Mouse (Mus musculus) left cerebral cortex, adult 2 months (tissue): ENCODE measurements at regions not wholly inside any gene's neighbourhood (a gene's known extent, or its start where the extent isn't known, plus 50 kb on each side); places are given as distances from the start of the nearest gene placed in this dataset.
"Not testable (repeated sequence)": the region's sequence is repeated elsewhere in the genome, so short reads cannot be mapped to it uniquely, and the experiment has no call there.

Experiments
- DNase-seq, 2 experiments: peaks; one replicate each; pipeline ENCODE4 v3.0.0; 2021 to 2022; ENCODE audit warnings: low spot score in 2 of 2, mixed read lengths in 1 of 2; ENCODE audit errors: extremely low spot score in 1 of 2
- H3K27ac ChIP-seq: fragments of 200-600 bp; 2 replicates; pipeline ENCODE4 v1.8.1; 2022
- H3K4me3 ChIP-seq: fragments of 200-600 bp; 2 replicates; pipeline ENCODE4 v1.8.1; 2022
- CTCF ChIP-seq: fragments of 200-600 bp; IDR thresholded peaks from 2 replicates; pipeline ENCODE4 v1.8.1; 2022; ENCODE audit warnings: antibody characterized with exemption, mild to moderate bottlenecking, moderate library complexity
- intact Hi-C: fragments of 180-260 bp; cut with DNase I; formaldehyde crosslinking; loops from one replicate; pipeline ENCODE4 v1.15.1; 2025

GRCm38 (mm10) chr8:99763012-99763411, 346.7 kb upstream of the Cdh8 start:
- DNase-seq, result no peak
- Histone ChIP-seq H3K27ac (no peak overlapping the region), H3K4me3 (no peak overlapping the region)
- intact Hi-C loops, result loop anchor here (2.0 kb wide), 1 partner anchor 158 kb away; no protein-coding TSS in a partner anchor
- peak; percentile 52 for TF ChIP-seq CTCF

GRCm38 (mm10) chr8:99736190-99736589, 319.9 kb upstream of the Cdh8 start:
- DNase-seq, result no peak
- H3K27ac ChIP-seq, result no peak overlapping the region
- intact Hi-C loops, result no loop called here

DNA sequence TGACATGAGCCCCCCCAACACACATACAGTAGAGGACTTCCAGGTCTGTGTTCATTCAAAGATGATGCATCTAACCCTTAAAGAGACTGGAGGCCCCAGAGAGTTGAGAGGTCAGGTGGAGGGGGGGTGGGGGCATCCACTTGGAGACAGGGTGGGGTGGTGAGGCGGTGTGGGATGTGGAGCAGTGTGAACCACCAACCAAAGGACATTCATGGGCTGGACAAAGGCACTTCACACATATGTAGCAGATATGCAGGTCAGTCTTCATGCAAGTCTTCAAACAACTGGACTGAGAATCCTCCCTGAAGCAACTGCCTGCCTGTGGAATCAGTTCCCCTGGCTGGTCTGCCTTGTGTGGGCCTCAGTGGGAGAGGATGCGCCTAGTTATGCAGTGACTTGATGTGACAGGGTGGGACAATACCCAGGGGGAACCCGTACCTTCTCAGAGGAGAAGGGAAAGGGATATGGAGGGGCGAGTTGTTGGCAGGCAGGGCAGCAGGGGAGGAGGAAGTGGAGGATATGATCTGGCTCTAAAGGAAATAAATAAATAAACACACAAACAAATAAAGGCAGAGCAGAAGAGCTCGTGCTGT, 308.5 kb upstream of the Cdh8 start:
- no peak overlapping the region for H3K27ac ChIP-seq
- no peak for TF ChIP-seq CTCF
- H3K4me3 ChIP-seq, result no peak overlapping the region
- intact Hi-C loops, result no loop called here
- DNase-seq, result no peak

More at GRCm38 (mm10) chr8:99736190-99736589, 319.9 kb upstream of the Cdh8 start:
- TF ChIP-seq CTCF, result no peak
- no peak overlapping the region for H3K4me3 ChIP-seq

DNA sequence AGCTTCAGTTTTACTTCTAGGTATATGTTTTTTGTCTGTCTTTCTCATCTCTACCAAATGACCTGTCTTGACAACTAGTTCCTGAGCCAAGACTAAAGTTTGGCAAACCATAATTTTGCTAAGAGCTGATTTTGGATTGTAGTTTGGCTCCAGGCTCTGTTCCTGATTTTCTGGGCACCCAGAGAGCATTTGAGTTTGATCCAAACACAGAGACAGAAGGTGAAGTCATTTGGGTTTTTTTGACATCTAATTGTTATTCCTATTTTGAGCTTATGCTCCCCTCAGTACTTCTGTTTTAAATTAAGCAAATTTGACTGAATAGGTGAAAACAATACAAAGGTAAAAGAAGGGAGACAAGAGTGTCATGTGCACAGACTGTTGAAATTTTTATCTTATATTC, 302.7 kb upstream of the Cdh8 start:
- no peak for DNase-seq
- intact Hi-C loops, result no loop called here
- no peak for TF ChIP-seq CTCF
- no peak overlapping the region for H3K4me3 ChIP-seq
- no peak overlapping the region for H3K27ac ChIP-seq

DNA sequence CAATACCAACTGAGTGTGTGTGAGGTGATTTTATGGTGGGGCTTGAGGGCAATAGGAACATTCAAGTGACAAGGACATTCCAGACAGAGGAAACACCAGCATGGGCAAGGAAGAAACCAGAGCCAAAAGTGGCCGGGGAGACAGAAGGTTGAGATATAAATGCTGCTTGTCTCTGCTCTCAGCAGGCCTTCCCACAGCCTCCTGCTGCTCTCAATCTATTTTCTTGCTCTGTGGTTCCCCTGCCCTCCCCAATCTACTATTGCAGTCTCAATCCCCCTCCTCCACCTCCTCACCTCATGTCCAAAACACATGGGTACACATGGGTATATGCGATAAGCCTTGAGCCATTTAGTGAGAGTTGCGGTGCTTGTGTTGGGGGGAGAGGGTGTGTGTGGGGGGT, 265.4 kb upstream of the Cdh8 start:
- intact Hi-C loops, result no loop called here
- no peak for TF ChIP-seq CTCF
- Histone ChIP-seq H3K27ac (no peak overlapping the region), H3K4me3 (no peak overlapping the region)
- DNase-seq, result no peak

DNA sequence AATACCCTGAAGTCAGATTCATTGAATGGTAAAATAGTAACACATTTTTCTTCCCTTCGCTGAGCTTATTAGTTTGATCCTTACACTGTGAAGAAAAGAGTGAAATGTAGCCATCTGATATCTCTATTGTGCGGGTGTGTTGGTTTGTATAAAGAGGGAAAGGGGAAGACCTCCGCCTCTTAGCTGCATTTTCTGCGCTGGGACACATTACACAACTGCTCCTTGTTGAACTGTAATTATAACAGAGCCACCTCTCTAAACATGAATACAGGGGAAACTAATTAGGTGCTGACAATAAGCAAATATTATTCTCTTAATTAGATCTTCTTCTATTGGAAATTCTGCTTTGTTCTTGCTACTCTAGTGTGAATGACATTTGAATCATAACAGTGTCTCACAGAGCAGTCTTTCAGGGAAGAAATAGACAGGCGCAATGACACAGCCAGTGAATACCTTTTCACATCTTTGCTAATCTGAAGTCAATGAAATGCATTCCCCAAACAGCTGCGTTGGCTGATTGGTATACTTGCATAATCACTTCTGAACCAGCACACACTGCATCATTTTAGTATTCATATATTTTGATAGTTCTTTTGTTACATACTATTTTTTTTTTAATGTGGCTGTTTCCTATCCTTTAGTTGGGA, 263.1 kb upstream of the Cdh8 start:
- intact Hi-C loops, DNase-seq, H3K4me3 ChIP-seq, H3K27ac ChIP-seq: not testable (repeated sequence)

DNA sequence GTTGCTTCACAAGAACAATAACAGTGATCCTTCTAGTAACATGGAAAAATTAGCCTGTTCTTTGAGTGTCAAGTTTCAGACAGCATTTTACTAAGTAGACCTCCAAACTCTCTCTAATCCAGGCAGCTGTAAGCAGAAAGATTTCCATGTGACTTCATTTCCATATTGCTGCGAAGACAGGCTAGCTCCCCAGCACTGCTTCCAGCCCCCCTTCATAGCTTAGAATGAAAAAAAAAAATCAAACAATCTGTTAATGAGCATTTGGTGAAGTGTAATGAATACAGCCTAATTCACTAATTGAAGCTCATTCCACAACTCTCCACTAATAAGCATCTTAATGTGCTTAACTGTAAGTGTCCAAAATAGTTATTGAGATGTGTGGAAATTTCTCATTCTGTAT, 251.4 kb upstream of the Cdh8 start:
- H3K27ac ChIP-seq, intact Hi-C loops, H3K4me3 ChIP-seq, DNase-seq: not testable (repeated sequence)

- H3K4me3 ChIP-seq, result no peak overlapping the region
- no peak for TF ChIP-seq CTCF
- H3K27ac ChIP-seq, result no peak overlapping the region
- DNase-seq, result no peak
- intact Hi-C loops, result no loop called here
These were observed 235.0 kb upstream of the Cdh8 start for GRCm38 (mm10) chr8:99651302-99651621.

- TF ChIP-seq CTCF, result no peak
- no peak overlapping the region for H3K27ac ChIP-seq
- H3K4me3 ChIP-seq, result no peak overlapping the region
- intact Hi-C loops, result no loop called here
- no peak for DNase-seq
These were observed 234.5 kb upstream of the Cdh8 start for GRCm38 (mm10) chr8:99650587-99651301.

DNA sequence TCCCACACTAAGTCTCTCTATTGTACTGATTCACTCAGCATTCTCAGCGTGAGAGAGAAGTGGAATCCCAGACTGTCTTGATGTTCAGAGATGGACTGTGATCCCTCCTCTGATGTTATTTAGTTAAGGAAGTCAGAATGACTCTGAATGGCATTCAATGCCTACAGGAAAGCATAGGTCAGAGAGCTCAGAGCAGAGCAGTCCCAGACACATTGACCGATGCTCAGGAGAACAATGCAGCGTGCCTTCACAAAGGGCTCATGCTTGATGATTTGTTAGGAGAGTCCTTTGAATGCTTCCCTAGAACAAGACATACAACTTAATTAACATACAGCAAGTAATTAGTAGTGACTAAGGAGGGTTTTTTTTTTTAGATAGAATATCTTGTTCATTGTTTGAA, 224.3 kb upstream of the Cdh8 start:
- no peak for DNase-seq
- Histone ChIP-seq H3K4me3 (no peak overlapping the region), H3K27ac (no peak overlapping the region)
- intact Hi-C loops, result no loop called here
- no peak for TF ChIP-seq CTCF

DNA sequence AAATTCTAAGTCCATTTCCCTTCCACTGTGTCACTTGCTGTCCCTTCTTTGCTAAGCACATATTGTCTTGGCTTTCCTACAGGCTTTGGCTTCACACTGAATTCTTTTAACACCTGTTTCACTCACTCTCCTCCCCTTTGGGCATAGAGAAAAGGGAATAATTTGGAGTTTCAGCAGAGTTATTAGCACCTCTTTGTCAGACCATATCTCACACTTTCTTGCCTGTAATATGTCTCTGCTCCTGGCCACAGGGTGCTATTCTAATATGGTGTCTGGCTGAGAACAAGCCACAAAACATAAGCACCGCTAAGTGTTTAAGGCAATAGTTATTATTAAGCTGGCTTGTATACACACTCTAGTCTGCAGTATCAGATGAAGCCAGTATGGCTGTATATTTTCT, 214.7 kb upstream of the Cdh8 start:
- intact Hi-C loops, H3K27ac ChIP-seq: not testable (repeated sequence)

DNA sequence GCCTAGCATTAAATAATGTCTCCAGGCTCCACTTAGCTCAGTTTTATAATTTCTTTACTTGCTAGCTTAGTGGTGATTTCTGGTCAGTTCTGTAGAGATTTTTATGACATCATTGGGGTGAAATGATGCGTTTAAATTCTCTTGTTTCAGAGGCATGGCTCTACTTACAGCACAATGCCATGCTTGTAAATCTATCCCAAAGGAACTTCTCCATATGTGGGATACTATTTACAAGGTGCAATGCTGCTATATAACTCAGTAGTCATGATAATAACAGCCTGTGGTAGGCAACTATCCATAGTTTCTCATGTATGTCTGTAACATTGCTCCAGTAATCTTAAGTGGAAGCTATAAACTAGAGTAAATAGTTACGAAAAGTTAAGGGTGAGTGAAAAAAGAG, 205.4 kb upstream of the Cdh8 start:
- DNase-seq, result no peak
- intact Hi-C loops, result no loop called here
- H3K27ac ChIP-seq, result no peak overlapping the region
- H3K4me3 ChIP-seq, result no peak overlapping the region
- no peak for TF ChIP-seq CTCF

More for the DNA sequence above, 214.7 kb upstream of the Cdh8 start:
- H3K4me3 ChIP-seq, DNase-seq: not testable (repeated sequence)

DNA sequence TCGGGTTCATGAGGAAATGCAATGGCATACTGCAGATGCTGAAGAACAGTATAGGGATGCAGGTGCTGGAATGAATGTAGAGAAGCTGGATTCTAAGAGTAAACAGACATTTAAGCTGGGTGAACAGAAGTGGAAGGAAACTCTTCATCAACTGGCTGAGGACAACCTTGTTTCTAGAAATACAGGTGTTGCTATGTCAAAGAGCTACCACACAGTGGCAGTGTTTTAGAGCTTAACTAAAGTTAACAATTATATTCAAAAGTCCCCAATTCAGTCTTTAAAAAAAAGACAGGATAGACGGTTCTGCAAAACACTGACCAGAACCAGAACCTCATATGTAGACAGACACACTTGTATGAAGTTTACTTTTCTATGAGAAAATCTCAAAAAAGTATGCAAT, 188.1 kb upstream of the Cdh8 start:
- peak in 1 of 2 experiments; percentile 11 for DNase-seq
- intact Hi-C loops, result loop anchor here (2.0 kb wide), 3 partner anchors 158 to 1168 kb away; no protein-coding TSS in a partner anchor
- not testable (repeated sequence) for H3K4me3 ChIP-seq, H3K27ac ChIP-seq
- TF ChIP-seq CTCF, result peak; percentile 53
